Mouse (Mus musculus) myocyte (in vitro differentiated cells): ENCODE measurements around the gene Srgap2. TPM values are rescaled to one million over a fixed set of nuclear protein-coding genes. Genes with fewer than 3 reads are reported as not detected.

Source experiments
- H3K27me3 ChIP-seq: one replicate; pipeline ENCODE4 v1.6.1; 2011; ENCODE audit not compliant: control insufficient read depth, insufficient read depth, insufficient read length
- H3K36me3 ChIP-seq: one replicate; pipeline ENCODE4 v1.6.1; 2011; ENCODE audit not compliant: control insufficient read depth, insufficient read depth
- H3K4me2 ChIP-seq: one replicate; pipeline ENCODE4 v1.6.1; 2011; ENCODE audit warnings: low read depth, control low read depth
- H3K4me3 ChIP-seq: one replicate; pipeline ENCODE4 v1.5.1; 2011; ENCODE audit warnings: mild to moderate bottlenecking, control low read depth, moderate library complexity
- H3K79me2 ChIP-seq: one replicate; pipeline ENCODE4 v1.6.1; 2011; ENCODE audit not compliant: control insufficient read depth, insufficient read depth
- H3ac ChIP-seq: one replicate; pipeline ENCODE4 v1.6.1; 2011; ENCODE audit not compliant: control insufficient read depth, insufficient read length
- CEBPB ChIP-seq: IDR thresholded peaks from 2 replicates; pipeline ENCODE4 v1.6.1; 2011; ENCODE audit warnings: mild to moderate bottlenecking, moderate library complexity; ENCODE audit not compliant: poor library complexity, insufficient read depth, severe bottlenecking
- E2F4 ChIP-seq: IDR thresholded peaks from one replicate; pipeline ENCODE4 v1.6.1; 2011; ENCODE audit warnings: mild to moderate bottlenecking, control low read depth, moderate library complexity; ENCODE audit not compliant: insufficient read depth
- MAX ChIP-seq: IDR thresholded peaks from one replicate; pipeline ENCODE4 v1.6.1; 2011; ENCODE audit warnings: low read depth, mild to moderate bottlenecking, control low read depth
- MYOD1 ChIP-seq, 3 experiments: IDR thresholded peaks; one replicate each; pipeline ENCODE4 v1.6.1; 2011; ENCODE audit warnings: control low read depth in 2 of 3, low read depth in 2 of 3, mild to moderate bottlenecking in 2 of 3, moderate library complexity in 1 of 3; ENCODE audit not compliant: insufficient read length in 2 of 3, control insufficient read depth in 1 of 3
- MYOG ChIP-seq, 3 experiments: IDR thresholded peaks; one replicate each; pipeline ENCODE4 v1.6.1; 2011; ENCODE audit warnings: control low read depth in 2 of 3, low read depth in 2 of 3, mild to moderate bottlenecking in 2 of 3; ENCODE audit not compliant: insufficient read length in 2 of 3, control insufficient read depth in 1 of 3, insufficient read depth in 1 of 3
- POLR2A ChIP-seq: IDR thresholded peaks from one replicate; pipeline ENCODE4 v1.6.1; 2011; ENCODE audit warnings: low read depth, mild to moderate bottlenecking, control low read depth, moderate library complexity; ENCODE audit not compliant: insufficient read length
- POLR2AphosphoS2 ChIP-seq: IDR thresholded peaks from one replicate; pipeline ENCODE4 v1.6.1; 2011; ENCODE audit warnings: low read depth, control low read depth; ENCODE audit not compliant: insufficient read length
- REST ChIP-seq: IDR thresholded peaks from one replicate; pipeline ENCODE4 v1.6.1; 2011; ENCODE audit warnings: mild to moderate bottlenecking, control low read depth, moderate library complexity; ENCODE audit not compliant: insufficient read depth, insufficient read length
- SRF ChIP-seq: IDR thresholded peaks from one replicate; pipeline ENCODE4 v1.6.1; 2011; ENCODE audit warnings: low read depth; ENCODE audit not compliant: control insufficient read depth, insufficient read length
- TCF12 ChIP-seq: IDR thresholded peaks from one replicate; pipeline ENCODE4 v1.6.1; 2011; ENCODE audit warnings: mild to moderate bottlenecking, control low read depth; ENCODE audit not compliant: poor library complexity, insufficient read depth, severe bottlenecking
- TCF3 ChIP-seq: IDR thresholded peaks from one replicate; pipeline ENCODE4 v1.6.1; 2011; ENCODE audit warnings: low read depth, control low read depth; ENCODE audit not compliant: insufficient read length
- USF1 ChIP-seq: IDR thresholded peaks from one replicate; pipeline ENCODE4 v1.6.1; 2011; ENCODE audit warnings: low read depth, mild to moderate bottlenecking, control low read depth, moderate library complexity
- polyA plus RNA-seq: library from polyadenylated mRNA; unstranded; fragments of >200 nt; fragmentation: generic; extraction: Trizol; gene quantifications from one replicate; pipeline ENCODE4 v1.2.1, GENCODE M21; 2012; ENCODE audit warnings: missing spikeins

The Srgap2 gene
- polyA plus RNA-seq, 1 experiment, result 19.1 TPM

- Histone ChIP-seq H3K36me3 (peaks cover 41% of the 10 kb centered on the region), H3K79me2 (no peaks in the 10 kb centered on the region), H3ac (no peak overlapping the region), H3K4me3 (no peak overlapping the region), H3K27me3 (no peaks in the 10 kb centered on the region), H3K4me2 (no peak overlapping the region)
- TF ChIP-seq POLR2AphosphoS2, result no peak
- no peak for TF ChIP-seq POLR2A
- no peak for TF ChIP-seq TCF12
Observed at GRCm38 (mm10) chr1:131295200-131295599, 232.0 kb downstream of the Srgap2 start.

GRCm38 (mm10) chr1:131293922-131294250 is 233.3 kb downstream of the Srgap2 start:
- Histone ChIP-seq H3K4me3 (no peak overlapping the region), H3K4me2 (no peak overlapping the region), H3K36me3 (peaks cover 34% of the 10 kb centered on the region), H3K79me2 (no peaks in the 10 kb centered on the region), H3ac (no peak overlapping the region), H3K27me3 (no peaks in the 10 kb centered on the region)
- TF ChIP-seq POLR2A, result no peak

GRCm38 (mm10) chr1:131293221-131293921 is 233.8 kb downstream of the Srgap2 start:
- Histone ChIP-seq H3ac (no peak overlapping the region), H3K27me3 (no peaks in the 10 kb centered on the region), H3K36me3 (peaks cover 33% of the 10 kb centered on the region), H3K79me2 (no peaks in the 10 kb centered on the region), H3K4me2 (no peak overlapping the region), H3K4me3 (no peak overlapping the region)
- TF ChIP-seq TCF3 (no peak), TCF12 (no peak), SRF (no peak), REST (no peak), MYOG (IDR thresholded peaks at IDR 0.05; ENCODE audit: control insufficient read depth in 1 of 3, insufficient read depth in 1 of 3, insufficient read length in 2 of 3, low read depth in 2 of 3) (no peak), MYOD1 (IDR thresholded peaks at IDR 0.05; ENCODE audit: control insufficient read depth in 1 of 3, insufficient read length in 2 of 3, low read depth in 2 of 3) (no peak), POLR2A (no peak), MAX (no peak), CEBPB (no peak)

GRCm38 (mm10) chr1:131290648-131291047 is 236.5 kb downstream of the Srgap2 start:
- Histone ChIP-seq H3K36me3 (peaks cover 32% of the 10 kb centered on the region), H3K4me2 (no peak overlapping the region), H3K4me3 (no peak overlapping the region), H3K27me3 (no peaks in the 10 kb centered on the region), H3ac (no peak overlapping the region), H3K79me2 (no peaks in the 10 kb centered on the region)
- TF ChIP-seq POLR2A (no peak), MAX (no peak), TCF3 (no peak), USF1 (no peak), MYOG (IDR thresholded peaks at IDR 0.05; ENCODE audit: control insufficient read depth in 1 of 3, insufficient read depth in 1 of 3, insufficient read length in 2 of 3, low read depth in 2 of 3) (no peak), TCF12 (no peak), POLR2AphosphoS2 (no peak), MYOD1 (IDR thresholded peaks at IDR 0.05; ENCODE audit: control insufficient read depth in 1 of 3, insufficient read length in 2 of 3, low read depth in 2 of 3) (no peak), E2F4 (no peak), SRF (no peak), CEBPB (no peak), REST (no peak)

- Histone ChIP-seq H3K4me2 (no peak overlapping the region), H3K4me3 (no peak overlapping the region), H3K27me3 (no peaks in the 10 kb centered on the region), H3ac (no peak overlapping the region), H3K79me2 (no peaks in the 10 kb centered on the region), H3K36me3 (peaks cover 29% of the 10 kb centered on the region)
- TF ChIP-seq USF1 (no peak), MYOG (IDR thresholded peaks at IDR 0.05; ENCODE audit: control insufficient read depth in 1 of 3, insufficient read depth in 1 of 3, insufficient read length in 2 of 3, low read depth in 2 of 3) (no peak), REST (no peak), E2F4 (no peak), TCF12 (no peak), MAX (no peak), MYOD1 (IDR thresholded peaks at IDR 0.05; ENCODE audit: control insufficient read depth in 1 of 3, insufficient read length in 2 of 3, low read depth in 2 of 3) (no peak)
Observed at GRCm38 (mm10) chr1:131288938-131289337, 238.2 kb downstream of the Srgap2 start.
